Mouse (Mus musculus) left cerebral cortex, postnatal 36 days (tissue): ENCODE results near the gene Tnp2. TPM values are rescaled to one million over a fixed set of nuclear protein-coding genes. Genes with fewer than 3 reads are reported as not detected.
"Not testable (repeated sequence)": the region's sequence is repeated elsewhere in the genome, so short reads cannot be mapped to it uniquely, and the experiment has no call there.

Experiments used
- DNase-seq, 2 experiments: peaks; one replicate each; pipeline ENCODE4 v3.0.0; 2021 to 2022; ENCODE audit warnings: low spot score in 2 of 2, mixed read lengths in 1 of 2
- intact Hi-C: fragments of 180-260 bp; cut with DNase I; formaldehyde crosslinking; loops from one replicate; pipeline ENCODE4 v1.15.1; 2025
- total RNA-seq, 2 experiments: library from RNA; stranded (reverse); gene quantifications; 2 replicates each; pipeline ENCODE4 v1.2.3; 2021

Tnp2 gene
- not detected for total RNA-seq

GRCm38 (mm10) chr16:10788271-10788670 is at the start of gene Tnp2:
Tnp2 (minus strand) TSS chr16:10788660.
- no peak for DNase-seq
- intact Hi-C loops, result loop anchor here (5.0 to 10.0 kb wide), 2 partner anchors 123 to 161 kb away; no protein-coding TSS in a partner anchor

DNA sequence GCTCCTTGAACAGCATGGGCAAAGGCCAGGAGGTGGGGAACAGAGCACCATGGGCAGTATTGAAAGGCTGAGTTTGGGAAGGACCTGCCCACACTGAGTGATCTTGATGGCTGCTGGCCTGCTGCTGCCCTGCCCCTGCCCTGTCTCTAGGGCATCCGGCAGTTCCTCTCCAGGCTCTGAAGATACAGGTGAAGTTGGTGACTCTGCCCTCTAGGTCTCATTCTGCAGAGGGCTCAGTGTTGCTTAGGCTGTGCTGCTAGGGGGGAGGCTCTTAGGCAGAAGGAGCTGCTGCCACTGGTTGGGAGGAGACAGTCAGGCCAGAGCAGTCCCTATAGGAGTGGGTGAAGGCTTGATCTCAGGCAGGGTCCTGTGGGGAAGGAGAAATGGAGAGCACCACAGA is 49.4 kb upstream of the Tnp2 start:
- no peak for DNase-seq
- intact Hi-C loops, result no loop called here

- intact Hi-C loops, result no loop called here
Observed at GRCm38 (mm10) chr16:10837250-10837649, 48.8 kb upstream of the Tnp2 start.

DNA sequence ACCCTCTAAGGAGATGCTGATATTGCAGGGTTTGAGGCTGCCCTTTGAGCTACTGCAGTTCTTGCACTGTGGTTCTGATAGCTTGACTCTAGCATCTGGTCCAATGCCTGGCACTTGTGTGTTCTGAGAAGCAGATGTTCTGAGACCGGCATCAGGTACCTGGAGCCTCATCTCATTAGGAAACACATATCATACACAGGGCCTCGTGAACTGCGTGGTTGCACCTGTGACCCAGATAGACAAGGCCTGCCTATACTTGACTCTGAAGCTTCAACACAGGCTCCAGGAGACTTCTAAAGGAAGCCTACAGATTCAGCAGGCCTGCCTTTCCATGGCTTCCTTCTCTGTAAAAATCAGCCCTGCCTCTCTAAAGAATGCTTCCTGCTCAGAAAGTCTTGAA is 47.9 kb upstream of the Tnp2 start:
- intact Hi-C loops, result no loop called here
- DNase-seq, result no peak

More at GRCm38 (mm10) chr16:10837250-10837649, 48.8 kb upstream of the Tnp2 start:
- no peak for DNase-seq

GRCm38 (mm10) chr16:10834911-10835587 is 46.6 kb upstream of the Tnp2 start, which contains the start of gene Rmi2:
Rmi2 (plus strand) TSS chr16:10835059.
- intact Hi-C loops, result no loop called here
- peak; percentile 83 to 85 for DNase-seq

GRCm38 (mm10) chr16:10834542-10834910 is 46.1 kb upstream of the Tnp2 start:
- DNase-seq, result no peak
- intact Hi-C loops, result no loop called here

- intact Hi-C loops, result no loop called here
- no peak for DNase-seq
Observed at GRCm38 (mm10) chr16:10828461-10828805, 40.0 kb upstream of the Tnp2 start.

- intact Hi-C loops, result no loop called here
- DNase-seq, result no peak
Observed at GRCm38 (mm10) chr16:10827766-10828460, 39.5 kb upstream of the Tnp2 start.

GRCm38 (mm10) chr16:10827269-10827668 is 38.8 kb upstream of the Tnp2 start:
- intact Hi-C loops, result no loop called here
- DNase-seq, result no peak

GRCm38 (mm10) chr16:10825840-10826239 is 37.4 kb upstream of the Tnp2 start:
- no peak for DNase-seq
- intact Hi-C loops, result no loop called here

DNA sequence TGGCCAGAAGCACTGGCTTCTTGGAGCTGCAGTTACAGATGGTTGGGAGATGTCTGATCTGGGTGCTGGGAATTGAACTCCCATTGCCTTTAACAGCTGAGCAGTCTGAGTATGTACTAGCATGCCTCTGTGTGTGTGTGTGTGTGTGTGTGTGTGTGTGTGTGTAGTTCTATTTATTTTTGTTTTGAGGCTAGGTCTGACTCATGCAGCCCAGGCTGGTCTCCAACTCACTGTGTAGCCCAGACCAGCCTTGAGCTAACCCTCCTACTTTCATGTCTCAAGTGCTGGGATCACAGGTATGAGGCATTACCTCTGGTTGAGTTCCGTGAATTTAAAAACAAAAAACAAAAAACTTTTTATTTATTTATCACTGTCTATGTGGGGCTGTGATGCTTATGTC is 36.1 kb upstream of the Tnp2 start:
- intact Hi-C loops, result no loop called here
- DNase-seq, result no peak

- intact Hi-C loops, result no loop called here
- DNase-seq, result no peak
Observed at GRCm38 (mm10) chr16:10821387-10821786, 32.9 kb upstream of the Tnp2 start.

DNA sequence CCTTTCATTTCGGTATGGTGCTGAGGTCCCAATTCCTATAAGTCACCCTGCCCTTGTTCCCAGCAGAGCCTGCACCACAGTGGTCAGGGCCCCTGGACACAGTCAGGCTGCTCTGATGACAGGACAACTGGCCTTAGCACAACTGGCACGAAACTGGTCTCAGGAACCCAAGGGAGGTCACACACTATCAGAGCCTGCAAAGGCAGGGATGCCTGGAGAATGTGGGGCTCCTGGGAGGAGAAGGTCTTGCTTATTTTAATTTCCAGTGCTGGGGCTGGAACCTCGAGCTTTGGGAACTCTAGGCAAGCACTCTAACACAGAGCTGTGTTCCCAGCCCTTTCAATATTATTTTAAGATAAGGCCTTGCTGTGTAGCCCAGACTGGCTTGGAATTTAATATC is 31.5 kb upstream of the Tnp2 start:
- intact Hi-C loops, result no loop called here

DNA sequence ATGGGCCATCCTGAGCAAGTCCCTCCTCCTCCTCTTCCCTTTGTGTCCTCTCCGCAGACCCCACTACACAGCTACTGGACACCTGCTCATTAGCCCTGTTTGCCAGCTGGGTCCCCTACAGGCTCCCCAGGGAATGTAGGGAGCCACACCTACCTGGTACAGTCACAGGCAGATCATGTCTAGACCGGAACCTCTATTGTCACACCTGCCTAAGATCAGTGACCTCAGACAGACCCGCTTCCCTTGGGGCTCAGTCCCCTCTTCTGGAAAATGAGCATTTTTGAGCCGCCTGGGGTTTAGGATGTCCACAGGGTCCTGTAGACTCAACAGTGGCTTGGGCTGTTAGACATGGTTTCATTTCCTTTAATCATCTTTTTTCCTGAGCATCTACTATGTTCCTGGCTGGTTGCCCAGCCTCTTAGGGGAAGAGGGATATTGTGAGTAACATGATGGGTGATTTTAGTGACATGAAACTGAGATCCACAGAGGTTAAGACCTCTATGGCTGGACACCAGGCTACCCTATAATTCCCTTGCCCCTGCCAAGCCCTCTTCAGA is 30.2 kb upstream of the Tnp2 start:
- DNase-seq, result no peak
- intact Hi-C loops, result no loop called here

More for the DNA sequence above, 31.5 kb upstream of the Tnp2 start:
- no peak for DNase-seq

GRCm38 (mm10) chr16:10814864-10815263 is 26.4 kb upstream of the Tnp2 start:
- no peak for DNase-seq
- intact Hi-C loops, result no loop called here

- no peak for DNase-seq
- intact Hi-C loops, result no loop called here
Observed at GRCm38 (mm10) chr16:10813726-10814125, 25.3 kb upstream of the Tnp2 start.

- no peak for DNase-seq
- intact Hi-C loops, result no loop called here
Observed at GRCm38 (mm10) chr16:10812865-10813371, 24.5 kb upstream of the Tnp2 start, which contains the start of gene Gm11172. Gm11172 (plus strand) TSS chr16:10812915.

- no peak for DNase-seq
- intact Hi-C loops, result no loop called here
Observed at GRCm38 (mm10) chr16:10810376-10810775, 21.9 kb upstream of the Tnp2 start.

GRCm38 (mm10) chr16:10805789-10806527 is 17.5 kb upstream of the Tnp2 start, which contains the start of gene Prm1:
Prm1 (minus strand) TSS chr16:10805839.
- intact Hi-C loops, result loop anchor here (5.0 kb wide), 1 partner anchor 36 kb away; no protein-coding TSS in a partner anchor
- no peak for DNase-seq

GRCm38 (mm10) chr16:10802420-10802819 is 14.0 kb upstream of the Tnp2 start:
- intact Hi-C loops, DNase-seq: not testable (repeated sequence)
